Mouse (Mus musculus): Measurements from ENCODE around the gene Crcp. TPM values are rescaled to one million over a fixed set of nuclear protein-coding genes. Genes with fewer than 3 reads are reported as not detected.
"Not testable (repeated sequence)": the region's sequence is repeated elsewhere in the genome, so short reads cannot be mapped to it uniquely, and the experiment has no call there.

Crcp gene
- polyA plus RNA-seq, 1 experiment: 25.7 TPM

DNA sequence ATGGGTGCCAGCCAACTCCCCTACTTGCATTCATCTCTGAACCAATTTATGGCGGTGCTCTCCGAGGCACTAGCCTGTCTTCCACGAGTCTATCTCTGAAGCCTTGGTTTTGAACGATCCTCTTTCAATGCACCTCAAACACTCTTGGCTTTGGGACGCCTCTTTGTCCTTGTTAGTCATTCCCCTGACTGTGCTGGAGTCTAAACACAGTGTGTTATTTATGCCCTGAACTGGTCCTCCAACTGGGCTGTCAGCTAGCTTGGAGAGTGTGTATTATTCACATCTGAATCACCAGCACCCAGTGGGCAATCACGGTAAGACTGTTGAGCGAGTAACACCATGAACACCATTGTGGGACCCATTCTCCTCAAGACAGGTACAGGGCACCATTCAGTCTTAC lies 1.4 kb upstream of the Crcp start:
- no peaks in the 10 kb centered on the region for H3K9me3 ChIP-seq (replicated peaks; ENCODE audit: control insufficient read depth, insufficient read depth, low read length, poor library complexity, severe bottlenecking)
- TF ChIP-seq EP300 (IDR thresholded peaks at IDR 0.05; ENCODE audit: insufficient read depth, low read depth, low read length) (no peak), POLR2A (IDR thresholded peaks at IDR 0.05; ENCODE audit: insufficient read depth, low read length) (no peak), CTCF (IDR thresholded peaks at IDR 0.05; ENCODE audit: low read depth, low read length) (no peak)
- H3K4me1 ChIP-seq (ENCODE audit: control insufficient read depth, insufficient read depth, low read length): no peaks in the 10 kb centered on the region
- no peak overlapping the region for H3K4me3 ChIP-seq (ENCODE audit: low read depth, low read length)
- no peak overlapping the region for H3K27ac ChIP-seq (ENCODE audit: insufficient read depth, low read length)
- no peak overlapping the region for H3K9ac ChIP-seq (ENCODE audit: low read depth, poor library complexity, severe bottlenecking)
- no peaks in the 10 kb centered on the region for H3K27me3 ChIP-seq (ENCODE audit: control insufficient read depth, insufficient read depth, low read length, poor library complexity, severe bottlenecking)
- H3K36me3 ChIP-seq (ENCODE audit: control insufficient read depth, insufficient read depth, low read length, poor library complexity, severe bottlenecking): no peaks in the 10 kb centered on the region

DNA sequence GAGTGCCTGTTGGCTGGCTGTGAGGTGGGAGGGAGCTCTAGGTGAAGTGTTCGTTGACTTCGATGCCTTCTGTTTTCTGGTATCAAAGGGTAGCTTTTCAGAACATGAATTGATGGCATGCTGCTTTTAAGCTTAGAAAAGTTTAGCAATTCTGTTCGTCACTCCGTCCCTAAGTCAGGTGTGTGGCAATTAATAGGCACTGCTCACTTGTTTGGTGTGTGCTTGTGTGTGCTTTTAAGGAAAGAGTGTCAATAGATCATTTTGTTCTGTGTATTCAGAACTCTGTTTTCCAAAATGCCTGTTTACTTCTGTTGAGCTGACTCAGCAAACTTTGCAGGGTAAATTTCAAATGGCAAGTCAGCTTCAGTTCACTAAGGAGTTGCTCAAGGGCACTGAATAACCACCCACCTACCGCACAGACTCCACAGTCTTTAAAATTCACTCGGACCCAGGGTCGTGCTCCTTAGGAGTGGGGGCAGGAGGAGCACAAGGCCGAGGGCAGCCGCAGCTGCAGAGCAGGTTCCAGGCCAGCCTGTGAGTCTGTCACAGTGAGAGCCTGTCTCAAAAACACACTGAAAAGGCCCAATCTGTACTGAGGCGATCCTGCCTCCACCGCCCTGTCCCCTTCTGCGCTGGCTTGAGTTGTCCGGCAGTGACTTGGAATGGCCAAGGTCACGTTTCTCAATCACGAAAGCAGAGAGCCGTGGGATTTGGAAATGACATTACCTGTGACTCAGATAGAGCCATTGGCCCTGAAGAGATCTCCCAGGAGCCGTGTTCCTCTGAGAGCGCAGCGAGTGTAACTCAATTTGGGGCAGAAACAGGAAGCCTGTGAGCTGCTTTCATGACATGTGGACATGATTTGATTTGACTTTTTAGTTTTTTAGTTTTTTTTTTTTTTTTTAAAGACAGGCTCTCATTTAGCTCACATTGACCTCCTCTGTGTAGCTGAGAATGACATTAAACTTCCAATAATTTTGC lies 2.6 kb downstream of the Crcp start:
- Histone ChIP-seq H3K4me3 (ENCODE audit: low read depth, low read length) (peak overlapping the region; percentile 32; the same call in 1 of the 2 replicates), H3K36me3 (ENCODE audit: control insufficient read depth, insufficient read depth, low read length, poor library complexity, severe bottlenecking) (0 out of 2 replicates have a peak, but pooled peaks cover 2% of the 10 kb centered on the region), H3K27me3 (ENCODE audit: control insufficient read depth, insufficient read depth, low read length, poor library complexity, severe bottlenecking) (no peaks in the 10 kb centered on the region), H3K4me1 (ENCODE audit: control insufficient read depth, insufficient read depth, low read length) (no peaks in the 10 kb centered on the region), H3K9ac (ENCODE audit: low read depth, poor library complexity, severe bottlenecking) (0 out of 2 replicates have a peak overlapping the region, but pooled peaks have one; percentile 14), H3K9me3 (replicated peaks; ENCODE audit: control insufficient read depth, insufficient read depth, low read length, poor library complexity, severe bottlenecking) (no peaks in the 10 kb centered on the region), H3K27ac (ENCODE audit: insufficient read depth, low read length) (no peak overlapping the region)
- no peak for TF ChIP-seq EP300 (IDR thresholded peaks at IDR 0.05; ENCODE audit: insufficient read depth, low read depth, low read length)
- TF ChIP-seq CTCF (IDR thresholded peaks at IDR 0.05; ENCODE audit: low read depth, low read length): no peak
- no peak for TF ChIP-seq POLR2A (IDR thresholded peaks at IDR 0.05; ENCODE audit: insufficient read depth, low read length)

DNA sequence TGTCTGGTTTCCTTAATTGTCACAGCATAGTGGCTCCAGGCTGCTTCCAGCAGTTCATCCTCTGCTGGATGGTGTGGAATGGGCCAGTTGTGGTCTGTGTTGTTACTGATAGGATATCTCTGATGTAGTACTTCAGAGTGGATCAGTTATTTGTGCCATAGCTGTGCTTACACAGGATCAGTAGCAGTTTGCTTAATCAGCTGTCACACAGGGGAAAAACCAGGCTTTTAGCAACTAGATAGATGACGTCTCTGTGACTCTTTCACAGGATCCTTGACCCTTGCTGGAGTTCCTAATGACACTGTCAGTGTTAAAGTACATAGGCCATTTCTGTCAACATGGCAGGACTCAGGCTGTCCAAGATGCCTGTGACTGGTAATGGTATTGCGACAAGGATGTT lies 4.8 kb downstream of the Crcp start:
- Histone ChIP-seq H3K4me1 (ENCODE audit: control insufficient read depth, insufficient read depth, low read length) (no peaks in the 10 kb centered on the region), H3K9ac (ENCODE audit: low read depth, poor library complexity, severe bottlenecking) (no peak overlapping the region), H3K27ac (ENCODE audit: insufficient read depth, low read length) (no peak overlapping the region), H3K36me3 (ENCODE audit: control insufficient read depth, insufficient read depth, low read length, poor library complexity, severe bottlenecking) (0 out of 2 replicates have a peak, but pooled peaks cover 6% of the 10 kb centered on the region), H3K27me3 (ENCODE audit: control insufficient read depth, insufficient read depth, low read length, poor library complexity, severe bottlenecking) (no peaks in the 10 kb centered on the region), H3K9me3 (replicated peaks; ENCODE audit: control insufficient read depth, insufficient read depth, low read length, poor library complexity, severe bottlenecking) (no peaks in the 10 kb centered on the region), H3K4me3 (ENCODE audit: low read depth, low read length) (no peak overlapping the region)
- TF ChIP-seq EP300 (IDR thresholded peaks at IDR 0.05; ENCODE audit: insufficient read depth, low read depth, low read length) (no peak), POLR2A (IDR thresholded peaks at IDR 0.05; ENCODE audit: insufficient read depth, low read length) (no peak), CTCF (IDR thresholded peaks at IDR 0.05; ENCODE audit: low read depth, low read length) (no peak)

DNA sequence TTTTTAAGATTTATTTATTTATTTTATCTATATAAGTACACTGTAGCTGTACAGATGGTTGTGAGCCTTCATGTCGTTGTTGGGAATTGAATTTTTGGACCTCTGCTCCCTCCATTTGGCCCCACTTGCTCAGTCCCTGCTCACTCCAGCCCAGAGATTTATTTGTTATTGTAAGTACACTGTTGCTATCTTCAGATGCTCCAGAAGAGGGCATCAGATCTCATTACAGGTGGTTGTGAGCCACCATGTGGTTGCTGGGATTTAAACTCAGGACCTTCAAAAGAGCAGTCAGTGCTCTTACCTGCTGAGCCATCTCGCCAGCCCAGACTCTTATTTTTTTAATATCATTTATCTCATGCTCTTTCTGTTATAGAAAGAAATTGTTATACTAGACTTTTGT lies 7.2 kb downstream of the Crcp start:
- not testable (repeated sequence) for H3K4me1 ChIP-seq (ENCODE audit: control insufficient read depth, insufficient read depth, low read length); H3K27me3 ChIP-seq (ENCODE audit: control insufficient read depth, insufficient read depth, low read length, poor library complexity, severe bottlenecking); H3K4me3 ChIP-seq (ENCODE audit: low read depth, low read length); H3K9me3 ChIP-seq (replicated peaks; ENCODE audit: control insufficient read depth, insufficient read depth, low read length, poor library complexity, severe bottlenecking); H3K36me3 ChIP-seq (ENCODE audit: control insufficient read depth, insufficient read depth, low read length, poor library complexity, severe bottlenecking); H3K9ac ChIP-seq (ENCODE audit: low read depth, poor library complexity, severe bottlenecking); H3K27ac ChIP-seq (ENCODE audit: insufficient read depth, low read length)
- peak; percentile 25 for TF ChIP-seq CTCF (IDR thresholded peaks at IDR 0.05; ENCODE audit: low read depth, low read length)

DNA sequence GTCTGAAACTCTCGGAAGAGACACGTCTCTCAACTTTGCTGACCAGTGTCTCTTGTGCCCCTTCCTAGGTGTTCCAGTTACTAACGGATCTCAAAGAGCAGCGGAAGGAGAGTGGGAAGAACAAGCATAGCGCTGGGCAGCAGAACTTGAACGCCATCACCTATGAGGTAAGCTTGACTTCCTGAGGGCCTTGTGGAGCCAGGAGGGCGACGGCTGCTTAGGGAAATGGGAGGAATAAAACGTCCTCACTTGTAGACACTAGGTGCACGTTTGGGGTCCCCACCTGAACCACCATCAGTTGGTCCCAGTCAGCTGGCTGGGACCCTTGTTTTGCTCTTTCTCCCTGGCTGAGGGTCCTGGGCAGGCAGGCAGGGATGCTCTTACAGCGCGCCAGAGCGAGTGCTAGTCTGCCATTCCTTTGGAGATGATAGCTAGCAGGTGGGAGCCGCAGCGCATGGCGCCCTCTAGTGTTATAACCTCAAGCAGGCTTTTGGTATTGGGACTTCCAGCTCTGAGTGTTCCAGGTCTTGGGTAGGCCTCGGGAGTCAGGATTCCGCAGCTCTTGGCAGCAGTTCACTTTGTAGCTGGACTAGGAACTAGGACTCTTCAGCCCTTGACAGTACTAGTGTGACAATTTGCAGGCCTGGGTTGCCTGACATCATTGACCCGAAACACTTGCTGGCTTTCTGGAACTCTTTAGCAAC lies 8.8 kb downstream of the Crcp start:
- Histone ChIP-seq H3K27me3 (ENCODE audit: control insufficient read depth, insufficient read depth, low read length, poor library complexity, severe bottlenecking) (no peaks in the 10 kb centered on the region), H3K4me3 (ENCODE audit: low read depth, low read length) (no peak overlapping the region), H3K27ac (ENCODE audit: insufficient read depth, low read length) (no peak overlapping the region), H3K9ac (ENCODE audit: low read depth, poor library complexity, severe bottlenecking) (no peak overlapping the region), H3K36me3 (ENCODE audit: control insufficient read depth, insufficient read depth, low read length, poor library complexity, severe bottlenecking) (peaks cover 14% of the 10 kb centered on the region), H3K9me3 (replicated peaks; ENCODE audit: control insufficient read depth, insufficient read depth, low read length, poor library complexity, severe bottlenecking) (no peaks in the 10 kb centered on the region), H3K4me1 (ENCODE audit: control insufficient read depth, insufficient read depth, low read length) (no peaks in the 10 kb centered on the region)
- TF ChIP-seq EP300 (IDR thresholded peaks at IDR 0.05; ENCODE audit: insufficient read depth, low read depth, low read length) (no peak), CTCF (IDR thresholded peaks at IDR 0.05; ENCODE audit: low read depth, low read length) (peak; percentile 96), POLR2A (IDR thresholded peaks at IDR 0.05; ENCODE audit: insufficient read depth, low read length) (no peak)

DNA sequence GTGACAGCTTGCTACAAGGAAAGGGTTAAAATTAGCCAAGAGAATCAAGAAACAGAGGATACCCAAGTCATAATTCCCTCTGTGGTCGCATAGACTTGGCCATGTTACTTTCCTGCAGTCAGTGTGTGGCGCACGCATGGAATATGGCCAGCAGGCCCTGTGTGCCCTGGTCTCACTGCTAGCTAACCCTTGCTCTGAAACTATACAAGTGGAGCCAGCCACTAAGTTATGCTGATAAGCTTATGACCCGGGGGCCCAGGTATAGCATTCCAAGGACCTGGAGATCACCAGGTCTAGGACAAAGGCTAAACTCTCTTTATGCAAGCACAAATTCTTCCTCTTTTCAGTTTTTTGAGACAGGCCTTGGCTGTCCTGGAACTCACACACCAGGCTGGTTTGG lies 11.7 kb downstream of the Crcp start:
- TF ChIP-seq CTCF (IDR thresholded peaks at IDR 0.05; ENCODE audit: low read depth, low read length) (no peak), POLR2A (IDR thresholded peaks at IDR 0.05; ENCODE audit: insufficient read depth, low read length) (no peak), EP300 (IDR thresholded peaks at IDR 0.05; ENCODE audit: insufficient read depth, low read depth, low read length) (no peak)

More for the DNA sequence above, 11.7 kb downstream of the Crcp start:
- H3K27me3 ChIP-seq (ENCODE audit: control insufficient read depth, insufficient read depth, low read length, poor library complexity, severe bottlenecking): no peaks in the 10 kb centered on the region
- H3K9me3 ChIP-seq (replicated peaks; ENCODE audit: control insufficient read depth, insufficient read depth, low read length, poor library complexity, severe bottlenecking): no peaks in the 10 kb centered on the region
- H3K27ac ChIP-seq (ENCODE audit: insufficient read depth, low read length): no peak overlapping the region
- peaks cover 14% of the 10 kb centered on the region for H3K36me3 ChIP-seq (ENCODE audit: control insufficient read depth, insufficient read depth, low read length, poor library complexity, severe bottlenecking)
- H3K4me1 ChIP-seq (ENCODE audit: control insufficient read depth, insufficient read depth, low read length): no peaks in the 10 kb centered on the region
- H3K9ac ChIP-seq (ENCODE audit: low read depth, poor library complexity, severe bottlenecking): no peak overlapping the region
- H3K4me3 ChIP-seq (ENCODE audit: low read depth, low read length): no peak overlapping the region
